Mouse (Mus musculus): ENCODE measurements around the gene Snai3.

GRCm38 (mm10) chr8:122421376-122422070, 39.0 kb downstream of the Snai3 start, which contains the start of gene Il17c:
- TF ChIP-seq POLR2A (IDR thresholded peaks at IDR 0.05; ENCODE audit: low read depth, low read length) (no peak), CTCF (IDR thresholded peaks at IDR 0.05; ENCODE audit: extremely low read depth, insufficient read length, insufficient replicate concordance, low read depth, low read length) (no peak)

Measured in small intestine, adult 2 months (tissue).